Mouse (Mus musculus) embryonic facial prominence, embryonic 12.5 days (tissue): ENCODE data around the gene Pik3c2a. TPM values are rescaled to one million over a fixed set of nuclear protein-coding genes. Genes with fewer than 3 reads are reported as not detected.

Experiments
- ATAC-seq: fragments of 200-750 bp; cut with Nextera tagmentation; 2 replicates; pipeline ENCODE4 v1.8.0; 2017; ENCODE audit not compliant: insufficient number of reproducible peaks, insufficient read depth, low FRiP score, low TSS enrichment
- H3K27ac ChIP-seq: fragments of 300-500 bp; sonication (generic); 2 replicates; pipeline ENCODE4 v1.5.1; 2016; ENCODE audit warnings: mild to moderate bottlenecking
- H3K27me3 ChIP-seq: fragments of 300-500 bp; sonication (generic); 2 replicates; pipeline ENCODE4 v1.6.1; 2016; ENCODE audit warnings: mild to moderate bottlenecking, moderate library complexity
- H3K36me3 ChIP-seq: fragments of 300-500 bp; sonication (generic); 2 replicates; pipeline ENCODE4 v1.6.1; 2016; ENCODE audit warnings: mild to moderate bottlenecking
- H3K4me1 ChIP-seq: fragments of 300-500 bp; sonication (generic); 2 replicates; pipeline ENCODE4 v1.6.1; 2016
- H3K4me2 ChIP-seq: fragments of 300-500 bp; sonication (generic); replicated peaks from 2 replicates; pipeline ENCODE4 v1.6.1; 2016; ENCODE audit warnings: mild to moderate bottlenecking, moderate library complexity
- H3K4me3 ChIP-seq: fragments of 300-500 bp; sonication (generic); 2 replicates; pipeline ENCODE4 v1.5.1; 2016; ENCODE audit warnings: mild to moderate bottlenecking
- H3K9ac ChIP-seq: fragments of 300-500 bp; sonication (generic); 2 replicates; pipeline ENCODE4 v1.6.1; 2016; ENCODE audit warnings: mild to moderate bottlenecking, moderate library complexity
- H3K9me3 ChIP-seq: fragments of 300-500 bp; sonication (generic); 2 replicates; pipeline ENCODE4 v1.6.1; 2016; ENCODE audit warnings: mild to moderate bottlenecking, moderate library complexity
- WGBS: fragments of 180-500 bp; shearing (Covaris S2); methylation state at CpG from one replicate; pipeline ENCODE4 v1.1.7; 2016; 5-methylcytosine and 5-hydroxymethylcytosine counted together
- polyA plus RNA-seq: library from polyadenylated mRNA; unstranded; fragments of >200 nt; fragmentation: Nextera tagmentation; extraction: Ambion mirVana; gene quantifications from 2 replicates; pipeline ENCODE4 v1.2.1, GENCODE M21; 2016

The Pik3c2a gene
- polyA plus RNA-seq, 1 experiment from 2014 or later = 35.4 TPM

GRCm38 (mm10) chr7:116292377-116292776 is 150.9 kb downstream of the Pik3c2a start:
- H3K27me3 ChIP-seq = no peaks in the 10 kb centered on the region
- WGBS = 31% methylated on average over 5 of the region's 5 CpGs
- peaks cover 10% of the 10 kb centered on the region; the same call in 1 of the 2 replicates for H3K4me1 ChIP-seq
- ATAC-seq = no peak
- H3K36me3 ChIP-seq = no peaks in the 10 kb centered on the region
- no peak overlapping the region for H3K4me2 ChIP-seq
- H3K27ac ChIP-seq = no peak overlapping the region
- no peak overlapping the region for H3K4me3 ChIP-seq
- no peaks in the 10 kb centered on the region for H3K9me3 ChIP-seq
- H3K9ac ChIP-seq = no peak overlapping the region

- H3K9me3 ChIP-seq = no peaks in the 10 kb centered on the region
- no peak overlapping the region for H3K4me3 ChIP-seq
- H3K4me1 ChIP-seq = peaks cover 10% of the 10 kb centered on the region; the same call in 1 of the 2 replicates
- ATAC-seq = no peak
- no peak overlapping the region for H3K4me2 ChIP-seq
- WGBS = 84% methylated on average over 1 of the region's 1 CpGs
- no peaks in the 10 kb centered on the region for H3K36me3 ChIP-seq
- H3K27me3 ChIP-seq = no peaks in the 10 kb centered on the region
- H3K27ac ChIP-seq = no peak overlapping the region
- no peak overlapping the region for H3K9ac ChIP-seq
These were observed 152.7 kb downstream of the Pik3c2a start for GRCm38 (mm10) chr7:116290559-116290958.

- Histone ChIP-seq H3K4me1 (peaks cover 6% of the 10 kb centered on the region; the same call in 1 of the 2 replicates), H3K27ac (no peak overlapping the region), H3K4me3 (no peak overlapping the region), H3K4me2 (no peak overlapping the region), H3K9me3 (no peaks in the 10 kb centered on the region), H3K9ac (no peak overlapping the region), H3K27me3 (no peaks in the 10 kb centered on the region), H3K36me3 (no peaks in the 10 kb centered on the region)
- ATAC-seq = no peak
- WGBS = 81% methylated on average over 3 of the region's 3 CpGs
These were observed 154.3 kb downstream of the Pik3c2a start for GRCm38 (mm10) chr7:116288996-116289395.

GRCm38 (mm10) chr7:116287959-116288358 is 155.3 kb downstream of the Pik3c2a start:
- Histone ChIP-seq H3K27me3 (no peaks in the 10 kb centered on the region), H3K27ac (no peak overlapping the region), H3K4me3 (no peak overlapping the region), H3K4me2 (no peak overlapping the region), H3K9ac (no peak overlapping the region), H3K36me3 (no peaks in the 10 kb centered on the region), H3K9me3 (no peaks in the 10 kb centered on the region), H3K4me1 (peaks cover 4% of the 10 kb centered on the region; the same call in 1 of the 2 replicates)
- no peak for ATAC-seq
- WGBS = 84% methylated on average over 5 of the region's 5 CpGs

Other genes with a start within 250 kb of the Pik3c2a start
- 9.3 and 10.8 TPM in 2 replicates for gene Plekha7, start 135.1 kb downstream of the Pik3c2a start, polyA plus RNA-seq
- gene Rps13, start 109.3 kb downstream of the Pik3c2a start, polyA plus RNA-seq = 745 and 844 TPM in 2 replicates
- 13.3 and 13.7 TPM in 2 replicates for gene Nucb2, start 60.9 kb upstream of the Pik3c2a start, polyA plus RNA-seq